Comparison of ENCODE assay signal across 22 mouse cellular contexts in genomic region chr16:23266293-23266692, GRCm38 (mm10). TPM values are rescaled to one million over a fixed set of nuclear protein-coding genes. Genes with fewer than 3 reads are reported as not detected.
DNase-seq lines count a peak whose midpoint lies in the region; ATAC-seq and TF ChIP-seq lines count a peak whose summit lies in the region.
"Had no signal": no experiment of that assay in that cellular context is flagged by ENCODE, and none has a peak within 500 bp of the region (broad histone marks: within the 10 kb centered on the region; RNA-seq: fewer than 3 reads in every experiment).

No protein-coding gene starts in this region.

- ATAC-seq in lung, embryonic 15.5 days (ENCODE audit: borderline replicate concordance, extremely low read depth, low FRiP score, low TSS enrichment), result peak; percentile 37; the same call in 1 of the 2 replicates
- ATAC-seq: hindbrain, embryonic 16.5 days; intestine, embryonic 15.5 days; liver, embryonic 12.5 days; midbrain, embryonic 16.5 days had no signal

- no peak for TF ChIP-seq POLR2A in cerebellum, adult 2 months (IDR thresholded peaks at IDR 0.05; ENCODE audit: borderline replicate concordance, insufficient read depth, low read length)

- no peak overlapping the region for H3K27ac ChIP-seq in cerebellum, adult 2 months (ENCODE audit: insufficient read depth, low read length)
- H3K27ac ChIP-seq in lung, embryonic 15.5 days, result no peak overlapping the region
- H3K27ac ChIP-seq: embryonic facial prominence, embryonic 12.5 days; heart, embryonic 10.5 days; hindbrain, embryonic 10.5 days; intestine, embryonic 15.5 days; limb, embryonic 13.5 days; liver, embryonic 12.5 days had no signal

- peaks cover 8% of the 10 kb centered on the region for H3K36me3 ChIP-seq in lung, embryonic 15.5 days
- H3K36me3 ChIP-seq: intestine, embryonic 15.5 days had no signal

- 31% methylated on average over 11 of the region's 11 CpGs for WGBS in cerebellum, adult 2 months
- WGBS in lung, embryonic 15.5 days, result 83% methylated on average over 11 of the region's 11 CpGs

- intact Hi-C loops in heart, postnatal 25 days (cut with DNase I), result no loop called here

- H3K4me3 ChIP-seq in cerebellum, adult 2 months (replicated peaks; ENCODE audit: insufficient read depth, low read depth, low read length), result no peak overlapping the region
- H3K4me3 ChIP-seq in lung, embryonic 15.5 days, result no peak overlapping the region
- H3K4me3 ChIP-seq: embryonic facial prominence, embryonic 12.5 days; heart, embryonic 10.5 days; hindbrain, embryonic 10.5 days; intestine, embryonic 15.5 days; limb, embryonic 13.5 days; liver, embryonic 12.5 days had no signal

- TF ChIP-seq CTCF in cerebellum, adult 2 months (IDR thresholded peaks at IDR 0.05; ENCODE audit: borderline replicate concordance, insufficient read depth, low read depth, low read length), result no peak

- no peaks in the 10 kb centered on the region for H3K4me1 ChIP-seq in cerebellum, adult 2 months (ENCODE audit: control insufficient read depth, insufficient read depth, low read length)
- H3K4me1 ChIP-seq in lung, embryonic 15.5 days, result peaks cover 40% of the 10 kb centered on the region

- H3K27me3 ChIP-seq in cerebellum, adult 2 months (ENCODE audit: control insufficient read depth, insufficient read depth, low read length), result no peaks in the 10 kb centered on the region
- no peaks in the 10 kb centered on the region for H3K27me3 ChIP-seq in lung, embryonic 15.5 days
- H3K27me3 ChIP-seq: embryonic facial prominence, embryonic 12.5 days; intestine, embryonic 15.5 days; limb, embryonic 13.5 days had no signal

- H3K9me3 ChIP-seq in lung, embryonic 15.5 days, result no peaks in the 10 kb centered on the region
- H3K9me3 ChIP-seq: embryonic facial prominence, embryonic 12.5 days; heart, embryonic 10.5 days; hindbrain, embryonic 10.5 days; intestine, embryonic 15.5 days; limb, embryonic 13.5 days; liver, embryonic 12.5 days had no signal

- no peak overlapping the region for H3K4me2 ChIP-seq in lung, embryonic 15.5 days
- H3K4me2 ChIP-seq: embryonic facial prominence, embryonic 12.5 days; intestine, embryonic 15.5 days; limb, embryonic 13.5 days; liver, embryonic 12.5 days had no signal

- peak; percentile 58 to 65 for DNase-seq in cerebellum, postnatal 10 days
- no peak for DNase-seq in cerebellum, adult 2 months
- no peak for DNase-seq in lung, postnatal 10 days
- peak; percentile 48 for DNase-seq in lung, postnatal 25 days (ENCODE audit: low spot score)
- DNase-seq in testis, postnatal 10 days (ENCODE audit: low spot score), result peak; percentile 58
- no peak for DNase-seq in heart, postnatal 25 days (ENCODE audit: low spot score)
- no peak for DNase-seq in urinary bladder, postnatal 36 days (ENCODE audit: low spot score in 2 of 2)
- DNase-seq: cerebellum, adult 9-11 months; gastrocnemius, postnatal 36 days; kidney, adult 9 months; layer of hippocampus, postnatal 36 days; right cerebral cortex, postnatal 14 days; thymus, postnatal 36 days had no signal

- H3K9ac ChIP-seq in lung, embryonic 15.5 days, result no peak overlapping the region
- H3K9ac ChIP-seq: embryonic facial prominence, embryonic 12.5 days; intestine, embryonic 15.5 days; limb, embryonic 13.5 days; liver, embryonic 12.5 days had no signal

RNA-seq across cellular contexts. Expression of gene St6gal1, which starts 41.8 kb away (rescaled TPM):
- 11.2 and 11.5 TPM in 2 replicates for polyA plus RNA-seq in cerebellum, adult 2 months (2012; rRNA removed)
- 48.0 and 52.7 TPM in 2 replicates for polyA plus RNA-seq in lung, embryonic 15.5 days (2015; fragmentation: Nextera tagmentation; extraction: Ambion mirVana)
- 10 to 100 TPM; 11.5 to 11.7 TPM for total RNA-seq in heart, postnatal 25 days (2021)

Comparison
In these comparisons a context has a peak if more than half of its experiments do, and no peak if none do; other contexts are left out.
1. DNase-seq: peak in cerebellum, postnatal 10 days (2 of 2), lung, postnatal 25 days (single experiment) and testis, postnatal 10 days (single experiment); none in cerebellum, adult 2 months (0 of 2), lung, postnatal 10 days (single experiment), heart, postnatal 25 days (single experiment) and urinary bladder, postnatal 36 days (0 of 2).